Mouse (Mus musculus): ENCODE measurements around the gene Pycr2.
"Not testable (repeated sequence)": the region's sequence is repeated elsewhere in the genome, so short reads cannot be mapped to it uniquely, and the experiment has no call there.

Gene Pycr2

DNA sequence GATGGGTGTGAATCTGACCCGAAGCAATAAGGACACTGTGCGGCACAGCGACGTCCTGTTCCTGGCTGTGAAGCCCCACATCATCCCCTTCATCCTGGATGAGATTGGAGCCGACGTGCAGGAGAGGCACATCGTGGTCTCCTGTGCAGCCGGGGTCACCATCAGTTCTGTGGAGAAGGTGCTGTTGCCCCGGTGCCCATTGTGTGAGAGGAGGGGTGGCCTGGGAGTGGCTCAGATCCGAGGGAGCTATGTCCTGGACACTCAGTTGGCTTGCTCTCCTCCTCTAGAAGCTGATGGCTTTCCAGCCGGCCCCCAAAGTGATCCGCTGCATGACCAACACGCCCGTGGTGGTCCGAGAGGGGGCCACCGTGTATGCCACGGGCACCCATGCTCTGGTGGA lies 1.8 kb downstream of the Pycr2 start:
- DNase-seq = no peak

DNA sequence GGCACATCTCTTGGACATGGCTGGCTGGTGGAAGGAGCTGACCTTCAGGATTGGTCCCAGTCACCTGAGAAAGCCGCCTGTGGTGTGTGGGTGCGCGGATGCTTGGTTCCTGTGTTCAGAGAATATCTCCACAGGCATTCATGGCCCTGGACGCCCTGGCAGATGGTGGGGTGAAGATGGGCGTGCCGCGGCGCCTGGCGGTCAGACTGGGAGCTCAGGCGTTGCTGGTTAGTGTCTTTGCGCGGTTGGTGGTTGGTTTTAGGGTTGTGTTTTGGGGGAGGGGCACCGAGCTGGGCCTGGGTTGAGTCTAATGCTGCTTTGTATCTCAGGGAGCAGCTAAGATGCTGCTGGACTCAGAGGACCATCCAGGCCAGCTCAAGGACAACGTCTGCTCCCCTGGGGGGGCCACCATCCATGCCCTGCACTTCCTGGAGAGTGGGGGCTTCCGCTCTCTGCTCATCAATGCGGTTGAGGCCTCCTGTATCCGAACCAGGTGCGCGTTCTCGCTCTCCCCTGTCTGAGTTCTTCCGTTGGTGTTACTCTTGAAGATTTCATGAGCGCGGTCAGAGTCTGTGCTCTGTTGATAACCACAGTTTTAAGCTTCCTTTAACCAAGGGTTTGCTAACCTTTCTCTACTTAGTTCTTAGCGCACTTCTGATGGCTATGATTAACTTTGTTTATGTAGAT lies 2.5 kb downstream of the Pycr2 start:
- DNase-seq = no peak

- DNase-seq = no peak
Observed at GRCm38 (mm10) chr1:180911138-180911537, 7.0 kb downstream of the Pycr2 start.

DNA sequence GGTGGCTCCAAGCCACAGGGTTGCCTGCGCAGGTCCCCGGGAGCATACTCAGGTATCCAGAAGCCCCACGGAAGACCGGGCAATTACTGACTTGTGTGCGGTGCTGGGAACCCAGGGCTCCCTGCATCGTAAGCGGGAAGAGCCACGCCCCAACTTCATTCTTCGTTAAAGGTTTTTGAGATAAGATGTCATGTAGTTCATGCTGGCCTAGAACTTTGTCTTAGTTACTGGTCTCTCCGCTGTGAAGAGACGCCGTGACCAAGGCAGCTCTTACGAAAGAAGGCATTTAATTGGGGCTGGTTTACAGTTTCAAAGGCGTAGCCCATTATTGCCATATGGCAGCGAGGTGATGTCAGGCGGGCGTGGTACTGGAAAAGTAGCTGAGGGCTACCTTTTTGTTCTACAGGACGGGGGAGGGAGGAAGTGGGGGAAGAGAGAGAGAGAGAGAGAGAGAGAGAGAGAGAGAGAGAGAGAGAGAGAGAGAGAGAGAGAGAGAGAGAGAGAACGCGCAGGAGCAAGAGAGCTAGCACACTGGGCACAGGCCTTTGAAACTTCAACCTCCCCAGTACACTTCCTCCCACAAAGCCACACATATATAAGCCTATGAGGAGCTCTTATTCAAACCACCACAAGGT lies 7.7 kb downstream of the Pycr2 start:
- DNase-seq = no peak

GRCm38 (mm10) chr1:180912792-180913191 lies 8.7 kb downstream of the Pycr2 start:
- no peak for DNase-seq

GRCm38 (mm10) chr1:180913797-180914196 lies 9.7 kb downstream of the Pycr2 start:
- no peak for DNase-seq

GRCm38 (mm10) chr1:180916425-180916824 lies 12.3 kb downstream of the Pycr2 start:
- no peak for DNase-seq

DNA sequence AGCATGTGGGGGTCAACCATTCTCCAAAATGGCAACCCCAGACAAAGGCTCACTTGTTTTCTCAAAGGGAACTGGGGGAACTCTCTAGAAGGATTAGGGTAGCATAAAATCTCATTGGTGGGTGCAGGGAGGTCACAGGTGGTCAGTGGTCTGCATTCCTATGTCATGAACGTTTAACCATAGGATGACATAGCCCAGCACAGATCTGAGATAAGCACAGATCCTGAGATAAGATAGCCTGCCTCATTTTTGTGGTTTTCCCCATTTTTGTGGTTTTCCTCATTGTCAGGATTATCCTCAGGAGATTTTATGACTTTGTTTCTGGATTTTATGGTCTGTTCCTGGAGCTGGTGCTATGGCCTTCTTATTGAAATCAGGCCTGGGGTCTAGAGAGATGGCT lies 13.0 kb downstream of the Pycr2 start:
- no peak for DNase-seq

GRCm38 (mm10) chr1:180919686-180920085 lies 15.6 kb downstream of the Pycr2 start:
- DNase-seq = peak; percentile 41

- DNase-seq = no peak
Observed at GRCm38 (mm10) chr1:180922273-180923048, 18.4 kb downstream of the Pycr2 start.

DNA sequence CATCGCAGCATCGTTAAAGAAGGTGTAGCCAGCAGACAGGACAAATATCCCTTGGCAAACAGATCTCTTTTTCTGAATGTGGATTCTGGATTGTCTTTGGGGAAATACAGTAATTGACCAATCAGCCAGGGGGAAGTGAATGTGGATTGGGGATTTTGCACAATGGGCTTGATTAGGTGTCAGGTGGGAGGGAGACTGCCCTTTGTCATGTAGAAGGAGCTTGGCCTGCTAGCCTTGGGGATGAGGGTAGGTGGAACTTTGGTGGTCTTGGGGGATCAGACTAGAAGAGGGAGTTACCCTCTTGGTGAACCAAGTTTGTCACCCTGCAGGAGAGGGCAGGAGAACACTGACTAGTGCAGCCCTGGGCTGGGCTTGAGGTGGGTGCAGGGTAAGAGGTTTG lies 20.6 kb downstream of the Pycr2 start:
- no peak for DNase-seq

DNA sequence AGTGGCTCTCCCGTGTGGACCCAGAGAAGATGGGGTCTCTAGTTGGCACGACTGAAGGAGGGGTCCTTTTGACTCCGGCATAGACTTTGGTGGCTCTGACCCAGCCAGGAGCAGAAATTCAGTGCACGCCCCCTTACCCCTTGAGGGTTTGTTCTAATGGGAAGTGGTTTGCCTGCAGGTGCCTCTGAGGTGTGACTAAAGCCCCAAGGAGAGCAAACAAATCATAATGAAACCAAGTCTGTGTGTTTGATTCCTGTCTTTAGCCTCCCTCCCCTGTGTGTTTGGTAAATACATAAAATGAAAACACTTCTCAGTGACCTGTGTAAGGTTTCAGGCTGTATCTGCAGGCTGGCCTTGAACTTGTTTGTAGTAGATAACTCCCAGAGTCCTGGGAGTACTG lies 22.2 kb downstream of the Pycr2 start:
- DNase-seq = no peak

DNA sequence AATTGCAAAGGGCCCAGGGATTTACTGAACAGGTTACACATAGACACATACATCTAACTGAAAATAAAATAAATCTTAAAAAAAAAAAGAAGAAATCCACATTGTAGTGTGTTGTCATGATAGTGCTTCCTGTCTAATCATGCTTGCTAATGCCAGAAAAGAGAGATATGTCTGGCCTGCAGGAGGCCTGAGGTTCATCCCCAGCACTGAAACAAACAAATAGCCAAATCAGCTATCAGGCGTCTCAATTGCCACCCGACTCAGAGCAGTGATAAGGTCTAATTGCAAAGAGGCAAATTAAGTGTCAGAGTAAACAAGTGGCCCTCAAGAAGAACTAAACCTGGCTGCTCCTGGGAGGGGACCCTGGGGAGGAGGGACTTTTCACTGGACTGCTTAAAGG lies 25.5 kb downstream of the Pycr2 start:
- no peak for DNase-seq

DNA sequence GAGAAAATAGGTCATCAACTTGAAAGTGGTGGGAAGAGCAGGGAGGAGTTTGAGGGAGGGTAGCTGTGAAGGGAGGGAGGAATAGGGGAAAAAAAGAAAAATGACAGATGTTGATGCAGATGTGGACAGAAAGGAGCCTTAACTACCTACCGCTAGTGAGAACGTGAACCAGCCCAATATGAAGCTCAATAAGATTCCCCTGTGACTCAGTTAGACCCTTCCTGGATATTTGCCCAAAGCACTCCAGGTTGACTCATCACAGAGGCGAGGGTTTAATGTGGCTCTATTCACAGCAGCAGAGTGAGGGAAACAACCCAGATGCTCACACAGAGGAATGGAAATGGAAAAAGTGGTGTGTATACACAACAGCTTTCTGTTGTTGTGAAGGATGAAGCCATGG lies 27.0 kb downstream of the Pycr2 start:
- no peak for DNase-seq

- no peak for DNase-seq
Observed at GRCm38 (mm10) chr1:180933659-180934058, 29.6 kb downstream of the Pycr2 start.

DNA sequence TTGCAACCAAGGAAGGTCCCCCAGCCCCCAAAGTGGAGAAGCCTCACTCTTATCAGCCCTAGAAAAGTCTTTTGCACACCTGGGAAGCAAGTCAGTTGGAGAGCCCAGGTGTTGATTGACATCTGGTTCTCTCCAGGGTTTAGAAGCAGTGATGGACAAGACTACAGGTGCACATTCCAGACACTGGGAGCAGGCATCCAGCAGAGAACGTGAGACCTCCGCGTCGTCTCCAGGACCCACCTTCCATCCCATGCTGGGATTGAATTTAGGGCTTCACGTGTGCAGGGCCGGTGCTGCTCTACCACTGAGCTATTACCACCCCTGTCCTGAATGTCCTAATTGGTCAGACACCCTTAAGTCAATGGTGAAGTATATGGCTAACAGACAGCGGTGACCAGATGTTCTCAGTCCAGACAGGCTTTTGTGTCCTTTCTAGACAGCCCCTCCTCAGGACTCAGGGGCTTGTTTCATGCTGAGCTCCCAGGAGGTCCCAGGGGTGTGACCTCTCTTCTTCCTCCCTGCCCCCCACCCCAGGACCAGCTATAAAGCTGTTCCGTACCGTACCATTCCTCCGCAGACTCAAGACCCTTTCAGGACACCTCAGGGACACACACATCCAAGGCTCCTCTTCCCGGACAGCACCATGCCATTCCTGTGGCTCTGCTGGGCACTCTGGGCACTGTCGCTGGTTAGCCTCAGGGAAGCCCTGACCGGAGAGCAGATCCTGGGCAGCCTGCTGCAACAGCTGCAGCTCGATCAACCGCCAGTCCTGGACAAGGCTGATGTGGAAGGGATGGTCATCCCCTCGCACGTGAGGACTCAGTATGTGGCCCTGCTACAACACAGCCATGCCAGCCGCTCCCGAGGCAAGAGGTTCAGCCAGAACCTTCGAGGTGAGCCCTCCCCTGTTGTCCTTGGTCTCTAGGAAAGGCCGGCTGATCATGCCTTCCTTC lies 30.6 kb downstream of the Pycr2 start, which contains the start of gene Lefty1:
Gene Lefty1, plus strand, starts transcription at position 556 of the 953 bp plus-strand sequence.
- DNase-seq = no peak

DNA sequence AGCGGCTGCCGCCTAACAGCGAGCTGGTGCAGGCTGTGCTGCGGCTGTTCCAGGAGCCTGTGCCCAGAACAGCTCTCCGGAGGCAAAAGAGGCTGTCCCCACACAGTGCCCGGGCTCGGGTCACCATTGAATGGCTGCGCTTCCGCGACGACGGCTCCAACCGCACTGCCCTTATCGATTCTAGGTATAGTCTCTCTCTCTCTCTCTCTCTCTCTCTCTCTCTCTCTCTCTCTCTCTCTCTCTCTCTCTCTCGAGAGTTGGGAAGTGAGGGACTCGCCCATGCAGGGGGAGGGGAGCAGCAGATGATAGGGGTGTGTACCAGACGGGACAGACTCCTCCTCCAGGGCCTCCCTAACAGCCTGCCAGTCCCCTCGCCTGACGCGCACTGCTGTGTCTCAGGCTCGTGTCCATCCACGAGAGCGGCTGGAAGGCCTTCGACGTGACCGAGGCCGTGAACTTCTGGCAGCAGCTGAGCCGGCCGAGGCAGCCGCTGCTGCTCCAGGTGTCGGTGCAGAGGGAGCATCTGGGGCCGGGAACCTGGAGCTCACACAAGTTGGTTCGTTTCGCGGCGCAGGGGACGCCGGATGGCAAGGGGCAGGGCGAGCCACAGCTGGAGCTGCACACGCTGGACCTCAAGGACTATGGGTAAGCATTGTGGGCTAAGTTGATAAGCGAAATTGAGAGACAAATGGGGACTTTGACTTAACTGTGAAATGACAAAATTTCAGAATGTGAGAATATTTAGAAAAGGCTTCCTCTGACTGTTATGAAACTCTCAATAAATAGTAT lies 32.7 kb downstream of the Pycr2 start:
- DNase-seq = not testable (repeated sequence)

- DNase-seq = not testable (repeated sequence)
Observed at GRCm38 (mm10) chr1:180937631-180938030, 33.5 kb downstream of the Pycr2 start.

DNA sequence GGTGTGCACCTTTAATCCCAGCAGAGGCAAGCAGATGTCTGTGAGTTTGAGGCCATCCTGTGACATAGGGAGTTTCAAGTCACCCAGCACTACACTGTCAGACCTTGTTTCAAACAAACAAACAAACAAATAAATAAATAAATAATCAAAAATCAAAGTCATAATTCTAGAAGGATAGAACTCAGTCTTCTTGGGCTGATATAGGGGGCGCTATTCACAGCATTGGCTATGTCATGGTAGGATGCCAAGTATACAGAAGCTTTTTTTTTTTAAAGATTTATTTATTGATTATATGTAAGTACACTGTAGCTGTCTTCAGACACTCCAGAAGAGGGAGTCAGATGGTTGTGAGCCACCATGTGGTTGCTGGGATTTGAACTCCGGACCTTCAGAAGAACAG lies 34.7 kb downstream of the Pycr2 start:
- not testable (repeated sequence) for DNase-seq

GRCm38 (mm10) chr1:180940776-180941460 lies 36.8 kb downstream of the Pycr2 start:
- DNase-seq = no peak

- no peak for DNase-seq
Observed at GRCm38 (mm10) chr1:180941726-180942125, 37.6 kb downstream of the Pycr2 start.

Data from lung, postnatal 14 days (tissue).